Mouse (Mus musculus) neural tube, embryonic 15.5 days (tissue): Measurements from ENCODE around the gene Vps25. TPM values are rescaled to one million over a fixed set of nuclear protein-coding genes. Genes with fewer than 3 reads are reported as not detected.

Experiments
- ATAC-seq: fragments of 200-750 bp; cut with Nextera tagmentation; 2 replicates; pipeline ENCODE4 v1.8.0; 2017; ENCODE audit warnings: mild to moderate bottlenecking, moderate TSS enrichment, moderate library complexity; ENCODE audit not compliant: low FRiP score
- H3K27ac ChIP-seq: fragments of 300-500 bp; sonication (generic); replicated peaks from 2 replicates; pipeline ENCODE4 v1.5.1; 2015; ENCODE audit warnings: mild to moderate bottlenecking, inconsistent platforms
- H3K27me3 ChIP-seq: fragments of 300-500 bp; sonication (generic); replicated peaks from 2 replicates; pipeline ENCODE4 v1.6.1; 2015; ENCODE audit warnings: inconsistent platforms
- H3K36me3 ChIP-seq: fragments of 300-500 bp; sonication (generic); 2 replicates; pipeline ENCODE4 v1.6.1; 2015; ENCODE audit warnings: inconsistent platforms
- H3K4me1 ChIP-seq: fragments of 300-500 bp; sonication (generic); 2 replicates; pipeline ENCODE4 v1.6.1; 2015; ENCODE audit warnings: inconsistent platforms
- H3K4me2 ChIP-seq: fragments of 300-500 bp; sonication (generic); 2 replicates; pipeline ENCODE4 v1.6.1; 2015; ENCODE audit warnings: inconsistent platforms, mild to moderate bottlenecking, moderate library complexity
- H3K4me3 ChIP-seq: fragments of 300-500 bp; sonication (generic); replicated peaks from 2 replicates; pipeline ENCODE4 v1.5.1; 2015; ENCODE audit warnings: mild to moderate bottlenecking, inconsistent platforms
- H3K9ac ChIP-seq: fragments of 300-500 bp; sonication (generic); replicated peaks from 2 replicates; pipeline ENCODE4 v1.6.1; 2015; ENCODE audit warnings: mild to moderate bottlenecking, inconsistent platforms
- H3K9me3 ChIP-seq: fragments of 300-500 bp; sonication (generic); replicated peaks from 2 replicates; pipeline ENCODE4 v1.6.1; 2016; ENCODE audit warnings: inconsistent platforms
- WGBS: fragments of 180-500 bp; shearing (Covaris S2); methylation state at CpG from one replicate; pipeline ENCODE4 v1.1.7; 2015; ENCODE audit warnings: mixed read lengths; 5-methylcytosine and 5-hydroxymethylcytosine counted together
- polyA plus RNA-seq: library from polyadenylated mRNA; unstranded; fragments of >200 nt; fragmentation: Nextera tagmentation; extraction: Ambion mirVana; gene quantifications from 2 replicates; pipeline ENCODE4 v1.2.1, GENCODE M21; 2015

Gene Vps25
- polyA plus RNA-seq, 1 experiment from 2014 or later: 123 TPM

DNA sequence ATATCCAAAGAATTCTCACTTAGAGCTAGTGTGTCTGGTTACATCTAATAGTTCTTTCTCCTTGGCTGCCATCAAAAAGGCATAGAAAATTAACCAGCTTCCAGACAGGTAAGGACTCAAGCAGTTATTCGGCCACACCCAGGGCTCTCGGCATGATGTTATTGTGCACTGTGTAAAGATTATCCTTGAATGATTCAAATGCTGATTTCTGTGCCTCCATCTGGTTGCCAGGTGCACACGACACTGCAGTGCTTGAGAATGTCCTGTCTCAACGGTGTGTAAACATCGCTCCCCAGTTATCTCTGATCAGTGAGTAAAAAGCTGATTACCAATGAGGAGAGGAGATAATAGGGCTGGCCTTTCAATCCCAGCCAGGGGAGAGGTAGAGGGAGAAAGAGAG, 54.2 kb downstream of the Vps25 start:
- Histone ChIP-seq H3K4me1 (no peaks in the 10 kb centered on the region), H3K27me3 (peaks cover 9% of the 10 kb centered on the region; the same call in 1 of the 2 replicates), H3K36me3 (no peaks in the 10 kb centered on the region), H3K9ac (no peak overlapping the region), H3K27ac (no peak overlapping the region), H3K4me2 (no peak overlapping the region), H3K4me3 (no peak overlapping the region), H3K9me3 (no peaks in the 10 kb centered on the region)
- no peak for ATAC-seq
- WGBS: 46% methylated on average over 5 of the region's 5 CpGs

Other genes with a start within 250 kb of the Vps25 start
- gene Atp6v0a1, start 244.3 kb upstream of the Vps25 start, polyA plus RNA-seq: 150 and 167 TPM in 2 replicates
- gene Naglu, start 183.7 kb upstream of the Vps25 start, polyA plus RNA-seq: 11.7 and 12.4 TPM in 2 replicates
- gene Hsd17b1, start 175.3 kb upstream of the Vps25 start, polyA plus RNA-seq: 0.22 and 0.29 TPM in 2 replicates
- gene Coasy, start 171.1 kb upstream of the Vps25 start, polyA plus RNA-seq: 37.5 and 39.6 TPM in 2 replicates
- 94.2 and 96.6 TPM in 2 replicates for gene Mlx, start 166.4 kb upstream of the Vps25 start, polyA plus RNA-seq
- gene Psmc3ip, start 158.3 kb upstream of the Vps25 start, polyA plus RNA-seq: 17.7 and 22.4 TPM in 2 replicates
- gene Retreg3, start 133.8 kb upstream of the Vps25 start, polyA plus RNA-seq: 23.5 and 26.0 TPM in 2 replicates
- 68.4 and 73.7 TPM in 2 replicates for gene Tubg1, start 133.8 kb upstream of the Vps25 start, polyA plus RNA-seq
- gene Tubg2, start 97.8 kb upstream of the Vps25 start, polyA plus RNA-seq: 49.9 and 60.7 TPM in 2 replicates
- gene Cntnap1, start 83.2 kb upstream of the Vps25 start, polyA plus RNA-seq: 11.2 and 12.3 TPM in 2 replicates
- 9.2 and 9.5 TPM in 2 replicates for gene Plekhh3, start 82.4 kb upstream of the Vps25 start, polyA plus RNA-seq
- 0.51 and 0.70 TPM in 2 replicates for gene Ccr10, start 78.3 kb upstream of the Vps25 start, polyA plus RNA-seq
- 25.4 and 26.1 TPM in 2 replicates for gene Ezh1, start 27.2 kb upstream of the Vps25 start, polyA plus RNA-seq
- gene Ramp2, start 7.7 kb upstream of the Vps25 start, polyA plus RNA-seq: 105 and 107 TPM in 2 replicates
- gene Wnk4, start 6.9 kb downstream of the Vps25 start, polyA plus RNA-seq: 5.1 and 7.0 TPM in 2 replicates
- 0.77 and 0.80 TPM in 2 replicates for gene Cntd1, start 25.3 kb downstream of the Vps25 start, polyA plus RNA-seq
- gene Coa3, start 25.4 kb downstream of the Vps25 start, polyA plus RNA-seq: 213 and 237 TPM in 2 replicates
- 172 and 175 TPM in 2 replicates for gene Becn1, start 48.6 kb downstream of the Vps25 start, polyA plus RNA-seq
- 108 and 123 TPM in 2 replicates for gene Psme3, start 62.5 kb downstream of the Vps25 start, polyA plus RNA-seq
- gene Aoc2, start 71.4 kb downstream of the Vps25 start, polyA plus RNA-seq: 1.5 and 1.7 TPM in 2 replicates
- 0.20 and 0.38 TPM in 2 replicates for gene Aoc3, start 76.9 kb downstream of the Vps25 start, polyA plus RNA-seq
- not detected in 2 replicates for gene G6pc, start 113.9 kb downstream of the Vps25 start, polyA plus RNA-seq
- 88.1 and 94.0 TPM in 2 replicates for gene Aarsd1, start 163.9 kb downstream of the Vps25 start, polyA plus RNA-seq
- 7.7 and 10.6 TPM in 2 replicates for gene Gm27029, start 171.1 kb downstream of the Vps25 start, polyA plus RNA-seq
- gene Rundc1, start 171.4 kb downstream of the Vps25 start, polyA plus RNA-seq: 28.7 and 29.0 TPM in 2 replicates
- gene Ptges3l, start 171.6 kb downstream of the Vps25 start, polyA plus RNA-seq: 4.3 and 4.5 TPM in 2 replicates
- 245 and 254 TPM in 2 replicates for gene Rpl27, start 188.6 kb downstream of the Vps25 start, polyA plus RNA-seq
- 3.9 and 17.0 TPM in 2 replicates for gene Ifi35, start 194.7 kb downstream of the Vps25 start, polyA plus RNA-seq
- 63.6 and 71.7 TPM in 2 replicates for gene Rnd2, start 211.3 kb downstream of the Vps25 start, polyA plus RNA-seq
- 95.4 and 105 TPM in 2 replicates for gene Vat1, start 212.5 kb downstream of the Vps25 start, polyA plus RNA-seq